Mouse (Mus musculus) spleen, adult 2 months (tissue): ENCODE measurements around the gene Ap3m1.
A peak's percentile ranks its signal among the peaks of the same experiment; 100 is the strongest.

ENCODE experiments used
- CTCF ChIP-seq: fragments of 200-500 bp; IDR thresholded peaks from 2 replicates; pipeline ENCODE4 v1.5.1; 2011; ENCODE audit warnings: mild to moderate bottlenecking, inconsistent platforms; ENCODE audit not compliant: insufficient read depth, insufficient read length, insufficient replicate concordance; ENCODE audit errors: extremely low read depth
- POLR2A ChIP-seq: fragments of 200-500 bp; IDR thresholded peaks from 2 replicates; pipeline ENCODE4 v1.6.1; 2011; ENCODE audit warnings: low read depth, low read length, inconsistent platforms

- TF ChIP-seq CTCF (no peak), POLR2A (peak; percentile 27; the same call in 1 of the 2 replicates)
Measured at GRCm38 (mm10) chr14:21075751-21076500, 23.6 kb upstream of the Ap3m1 start.
